Mouse (Mus musculus): ENCODE results near the gene 1700086D15Rik.

The 1700086D15Rik gene

DNA sequence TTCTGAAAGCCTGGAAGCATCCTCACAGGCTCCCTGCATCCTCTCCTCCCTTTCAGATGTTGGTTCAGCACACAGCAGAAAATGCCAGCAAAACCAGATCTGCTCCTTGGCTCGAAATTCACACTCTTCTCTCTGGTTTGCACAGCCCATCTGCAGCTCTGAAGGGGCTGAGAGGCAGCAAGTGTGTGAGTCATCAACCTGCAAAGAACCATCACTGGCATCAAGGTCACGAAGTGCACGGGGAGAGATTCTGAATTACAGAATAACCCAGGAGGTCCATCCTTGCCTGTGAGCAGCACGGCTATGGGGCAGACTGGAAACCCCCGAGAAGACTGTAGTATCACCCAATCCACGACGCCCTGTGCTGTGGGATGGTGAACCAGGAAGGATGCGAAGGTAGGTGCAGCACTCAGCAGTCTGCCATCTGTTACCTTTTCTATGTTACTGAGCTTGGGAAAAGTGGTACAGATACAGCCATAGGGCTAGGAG lies 24.4 kb downstream of the 1700086D15Rik start:
- DNase-seq (ENCODE audit: low spot score in 2 of 2), result no peak

- DNase-seq (ENCODE audit: low spot score in 2 of 2), result no peak
Observed at GRCm38 (mm10) chr11:65133661-65134060, 26.0 kb downstream of the 1700086D15Rik start.

DNA sequence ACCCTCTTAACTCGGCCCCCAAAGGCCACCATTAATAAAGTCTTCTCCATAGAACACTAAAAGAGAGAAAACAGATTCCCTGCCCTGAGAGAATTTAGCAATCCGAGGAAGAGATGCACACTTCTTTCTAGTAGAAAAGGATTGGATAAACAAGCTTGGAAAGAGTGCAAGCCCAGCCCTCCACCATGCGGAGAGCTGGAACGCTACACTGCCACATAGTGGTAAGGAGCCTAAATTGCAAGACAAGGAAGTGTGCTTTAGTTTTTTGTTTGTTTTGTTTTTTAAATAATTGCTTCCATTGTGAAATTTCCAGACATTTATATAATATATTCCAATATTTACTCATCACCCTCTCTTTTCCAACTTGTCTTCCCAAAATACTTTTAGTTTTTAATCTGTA lies 30.6 kb downstream of the 1700086D15Rik start:
- DNase-seq (ENCODE audit: low spot score in 2 of 2), result no peak

DNA sequence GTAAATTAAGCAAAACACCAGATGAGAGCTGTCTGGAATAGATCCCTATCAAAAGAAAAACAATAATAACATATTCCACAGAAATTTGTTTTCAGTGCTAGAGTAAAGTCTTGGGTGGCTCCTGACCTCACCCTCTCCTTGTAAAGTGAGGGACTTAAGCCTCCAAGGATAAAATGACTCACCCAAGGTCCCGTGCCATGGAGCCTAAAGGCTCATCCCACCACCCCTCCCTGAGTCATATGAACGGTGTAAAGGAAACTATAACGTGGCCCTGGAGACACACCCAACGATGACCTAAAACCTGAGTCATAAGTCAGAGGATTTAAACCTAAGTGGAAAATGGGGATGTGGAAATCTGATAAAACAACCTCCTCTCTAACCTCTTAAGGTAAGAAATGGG lies 31.0 kb downstream of the 1700086D15Rik start:
- peak in 1 of 2 experiments; percentile 37 for DNase-seq (ENCODE audit: low spot score in 2 of 2)

DNA sequence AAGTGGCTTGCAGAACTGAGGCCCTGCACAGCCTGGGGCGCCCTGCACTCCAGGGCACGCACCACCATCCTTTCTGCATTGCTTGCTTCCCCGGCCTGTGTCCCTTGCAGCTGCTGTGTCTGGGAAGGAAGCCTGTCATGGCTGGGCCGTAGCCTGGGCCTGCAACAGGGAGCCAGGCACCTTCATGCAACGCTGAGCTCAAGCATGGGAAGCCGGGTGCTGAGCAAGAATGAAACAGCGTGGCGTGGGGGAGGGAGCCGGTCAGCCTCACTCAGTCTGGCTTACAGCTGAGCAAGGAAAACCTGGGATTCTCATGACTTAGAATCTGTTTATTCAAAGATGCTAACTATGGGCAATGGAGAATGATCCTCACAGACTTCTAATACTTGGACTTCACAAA lies 33.1 kb downstream of the 1700086D15Rik start:
- DNase-seq (ENCODE audit: low spot score in 2 of 2), result no peak

- DNase-seq (ENCODE audit: low spot score in 2 of 2), result no peak
Observed at GRCm38 (mm10) chr11:65124913-65125418, 34.7 kb downstream of the 1700086D15Rik start.

GRCm38 (mm10) chr11:65120276-65120675 lies 39.4 kb downstream of the 1700086D15Rik start:
- no peak for DNase-seq (ENCODE audit: low spot score in 2 of 2)

DNA sequence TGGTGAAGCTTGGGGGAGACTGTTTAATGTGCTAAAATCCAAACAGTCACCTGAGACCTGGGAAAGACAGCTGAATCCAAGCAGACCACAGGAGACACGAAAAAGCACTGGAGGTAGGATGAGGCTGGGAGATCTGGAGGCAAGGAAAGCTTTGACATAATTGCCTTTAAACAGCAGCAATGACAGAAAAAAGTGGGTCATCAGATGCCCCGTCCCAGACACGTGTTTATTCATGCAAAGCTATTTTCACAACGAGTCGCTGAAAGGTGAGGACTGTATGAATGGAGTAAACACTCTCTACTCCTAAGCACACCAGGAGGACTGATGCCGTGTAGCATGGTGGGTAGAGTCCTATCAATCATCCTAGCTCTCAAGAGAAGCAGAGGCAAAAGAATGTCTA lies 43.9 kb downstream of the 1700086D15Rik start:
- no peak for DNase-seq (ENCODE audit: low spot score in 2 of 2)

GRCm38 (mm10) chr11:65112086-65112485 lies 47.6 kb downstream of the 1700086D15Rik start:
- DNase-seq (ENCODE audit: low spot score in 2 of 2), result no peak

GRCm38 (mm10) chr11:65111651-65112050 lies 48.0 kb downstream of the 1700086D15Rik start:
- no peak for DNase-seq (ENCODE audit: low spot score in 2 of 2)

GRCm38 (mm10) chr11:65110058-65110457 lies 49.6 kb downstream of the 1700086D15Rik start:
- DNase-seq (ENCODE audit: low spot score in 2 of 2), result no peak

DNA sequence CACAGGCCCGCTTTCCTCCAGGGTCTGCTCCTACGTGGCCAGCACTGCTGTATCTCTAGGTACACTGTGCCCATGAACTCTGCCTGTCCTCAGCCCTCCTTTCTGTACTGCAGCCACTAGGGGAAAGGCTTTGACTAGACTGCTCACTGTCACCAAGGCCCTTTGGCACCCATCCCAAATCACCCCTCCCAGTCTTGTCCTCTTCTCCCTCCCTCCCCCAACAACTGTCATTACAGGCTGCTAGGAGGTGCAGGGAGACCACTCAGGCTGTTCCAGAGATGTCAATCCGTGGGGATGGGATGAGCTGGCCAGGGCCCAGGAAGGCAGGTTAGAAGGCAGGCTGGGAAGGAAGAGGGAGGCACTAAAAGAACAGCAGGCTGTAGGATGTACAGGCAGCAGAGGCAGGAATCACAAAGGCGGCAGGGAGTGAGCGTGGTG lies 51.9 kb downstream of the 1700086D15Rik start:
- no peak for DNase-seq (ENCODE audit: low spot score in 2 of 2)

GRCm38 (mm10) chr11:65107151-65107550 lies 52.5 kb downstream of the 1700086D15Rik start:
- DNase-seq (ENCODE audit: low spot score in 2 of 2), result no peak

DNA sequence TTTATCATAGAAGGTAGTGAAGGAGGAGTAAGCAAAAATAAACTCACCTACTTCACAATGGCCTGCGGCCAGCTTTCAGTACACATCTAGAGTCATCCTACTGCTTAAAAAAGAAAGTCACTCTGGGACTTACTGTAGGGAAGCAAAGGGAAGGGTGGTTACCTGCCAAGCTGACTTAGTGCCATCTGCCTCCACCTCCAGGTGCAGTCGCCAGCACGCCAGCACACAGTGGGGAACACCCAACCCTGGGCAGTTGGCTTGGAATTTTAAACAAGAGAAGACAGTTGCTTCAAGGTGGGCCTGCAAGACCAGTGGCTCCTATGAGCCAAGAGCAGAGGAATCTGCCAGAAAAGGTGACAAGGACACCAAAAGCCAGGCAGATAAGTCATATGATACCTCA lies 55.6 kb downstream of the 1700086D15Rik start:
- no peak for DNase-seq (ENCODE audit: low spot score in 2 of 2)

All from urinary bladder, adult 18-20 months (tissue).